Mouse (Mus musculus) frontal cortex, postnatal 10 days (tissue): Measurements from ENCODE around the gene Xirp2.
"Not testable (repeated sequence)": the region's sequence is repeated elsewhere in the genome, so short reads cannot be mapped to it uniquely, and the experiment has no call there.

ENCODE experiments used
- DNase-seq, 2 experiments: peaks; one replicate each; pipeline ENCODE4 v3.0.0; 2022; ENCODE audit warnings: low spot score in 2 of 2, mixed read lengths in 1 of 2

The Xirp2 gene

DNA sequence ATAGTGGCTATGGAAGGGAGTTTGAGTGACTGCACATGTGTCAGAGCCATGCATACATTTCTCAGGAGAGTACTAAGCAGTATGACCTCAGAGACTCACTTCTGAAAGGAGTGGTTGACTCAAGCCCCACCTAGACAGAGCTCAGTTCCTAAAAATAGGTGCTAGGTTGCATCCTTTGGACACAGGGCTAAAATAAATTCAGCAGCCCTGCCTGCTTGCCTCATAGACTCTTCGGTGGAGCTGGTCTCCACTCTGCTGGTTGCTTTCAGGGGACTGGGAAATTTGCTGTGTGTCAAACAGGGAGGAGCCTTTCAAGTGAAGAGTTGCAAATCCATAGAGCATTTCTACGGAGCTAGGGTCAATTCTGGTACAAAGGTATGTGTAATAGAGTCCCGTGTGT lies at the start of gene Xirp2:
Gene Xirp2, plus strand, starts transcription at position 223 of the 400 bp plus-strand sequence.
- DNase-seq = no peak

DNA sequence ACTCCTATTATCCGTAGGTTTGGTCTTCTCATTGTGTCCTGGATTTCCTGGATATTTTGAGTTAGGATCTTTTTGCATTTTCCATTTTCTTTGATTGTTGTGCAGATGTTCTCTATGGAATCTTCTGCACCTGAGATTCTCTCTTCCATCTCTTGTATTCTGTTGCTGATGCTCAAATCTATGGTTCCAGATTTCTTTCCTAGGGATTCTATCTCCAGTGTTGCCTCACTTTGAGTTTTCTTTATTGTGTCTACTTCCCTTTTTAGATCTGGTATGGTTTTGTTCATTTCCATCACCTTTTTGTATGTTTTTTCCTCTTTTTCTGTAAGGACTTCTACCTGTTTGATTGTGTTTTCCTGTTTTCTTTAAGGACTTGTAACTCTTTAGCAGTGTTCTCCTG lies 32.4 kb upstream of the Xirp2 start, which contains the start of gene Gm21830:
Gene Gm21830, plus strand, starts transcription at position 301 of the 400 bp plus-strand sequence.
- not testable (repeated sequence) for DNase-seq

GRCm38 (mm10) chr2:67420853-67421252 lies 24.9 kb upstream of the Xirp2 start:
- DNase-seq = no peak

GRCm38 (mm10) chr2:67422799-67423198 lies 23.0 kb upstream of the Xirp2 start:
- DNase-seq = no peak

- DNase-seq = no peak
Measured at GRCm38 (mm10) chr2:67433081-67433480, 12.7 kb upstream of the Xirp2 start, which contains the start of gene Gm26727. TSS of gene Gm26727 (minus strand) at chr2:67433181.

DNA sequence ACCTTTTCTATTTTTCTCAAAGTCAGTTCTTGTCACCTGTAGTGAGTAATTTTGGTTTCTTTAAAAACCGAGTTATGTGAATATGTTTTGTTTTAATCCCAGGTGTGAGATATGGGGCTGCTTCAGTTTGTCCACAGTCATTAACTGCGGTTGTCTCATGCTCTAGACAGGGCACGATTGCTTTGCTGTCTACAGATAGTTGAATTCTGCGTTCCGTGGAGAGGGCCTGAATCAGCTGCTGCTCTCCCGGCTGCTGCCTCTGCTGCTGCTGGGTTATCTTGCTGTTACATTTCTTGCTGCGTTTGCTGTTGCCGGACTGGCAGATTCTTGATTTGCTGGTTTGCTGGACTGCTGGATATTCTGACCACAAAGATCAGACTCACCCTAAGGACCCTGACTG lies 7.5 kb upstream of the Xirp2 start:
- no peak for DNase-seq

- DNase-seq = no peak
Measured at GRCm38 (mm10) chr2:67446772-67447171, 970 bp downstream of the Xirp2 start.

- DNase-seq = peak; percentile 4 to 17
Measured at GRCm38 (mm10) chr2:67447206-67447605, 1.4 kb downstream of the Xirp2 start.

GRCm38 (mm10) chr2:67460857-67461256 lies 15.1 kb downstream of the Xirp2 start:
- no peak for DNase-seq

GRCm38 (mm10) chr2:67467036-67467435 lies 21.2 kb downstream of the Xirp2 start:
- DNase-seq = no peak

GRCm38 (mm10) chr2:67470030-67470429 lies 24.2 kb downstream of the Xirp2 start:
- DNase-seq = not testable (repeated sequence)

GRCm38 (mm10) chr2:67477753-67478152 lies 32.0 kb downstream of the Xirp2 start:
- DNase-seq = peak in 1 of 2 experiments; percentile 24

DNA sequence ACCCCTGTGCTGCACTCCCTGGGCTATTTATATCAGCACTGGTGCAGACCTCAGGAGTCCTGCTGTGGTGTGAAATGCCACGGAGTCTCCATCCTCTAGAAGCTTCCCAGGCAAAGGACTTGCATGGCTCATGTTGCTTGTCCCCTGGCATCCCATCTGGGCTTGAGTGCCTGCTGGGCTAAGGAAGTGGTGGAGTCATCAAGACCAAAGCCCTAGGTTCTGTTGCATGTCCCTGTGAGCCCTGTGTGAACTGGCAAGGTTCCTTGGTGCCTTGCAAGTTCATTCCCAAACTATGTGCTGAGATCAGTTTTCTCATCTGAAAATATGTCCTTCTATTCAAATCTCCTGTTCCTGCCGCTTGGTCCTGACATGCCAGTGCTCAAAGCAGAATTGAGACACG lies 35.2 kb downstream of the Xirp2 start:
- DNase-seq = no peak

DNA sequence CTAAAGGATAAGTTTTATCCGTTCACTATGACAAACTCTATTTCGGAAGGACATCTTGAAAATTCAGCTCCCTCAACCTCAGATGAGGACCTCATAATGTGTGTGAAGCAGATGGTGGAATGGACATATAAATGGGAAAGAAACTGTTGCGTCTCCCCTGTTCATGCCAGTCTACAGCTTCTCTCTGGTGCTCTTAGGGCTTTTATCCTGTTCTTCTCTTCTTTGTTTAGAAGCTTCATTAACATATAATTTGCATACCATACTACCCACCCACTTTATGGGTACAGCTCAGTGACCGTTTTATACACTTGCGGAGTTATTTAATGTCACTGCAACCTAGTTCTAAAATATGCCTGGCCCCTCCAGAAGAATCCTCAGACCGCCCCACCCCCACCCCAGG lies 40.9 kb downstream of the Xirp2 start:
- DNase-seq = no peak

GRCm38 (mm10) chr2:67487162-67487561 lies 41.4 kb downstream of the Xirp2 start:
- DNase-seq = peak; percentile 12 to 13

- no peak for DNase-seq
Measured at GRCm38 (mm10) chr2:67488465-67489127, 42.8 kb downstream of the Xirp2 start.

- no peak for DNase-seq
Measured at GRCm38 (mm10) chr2:67489128-67489492, 43.3 kb downstream of the Xirp2 start.

DNA sequence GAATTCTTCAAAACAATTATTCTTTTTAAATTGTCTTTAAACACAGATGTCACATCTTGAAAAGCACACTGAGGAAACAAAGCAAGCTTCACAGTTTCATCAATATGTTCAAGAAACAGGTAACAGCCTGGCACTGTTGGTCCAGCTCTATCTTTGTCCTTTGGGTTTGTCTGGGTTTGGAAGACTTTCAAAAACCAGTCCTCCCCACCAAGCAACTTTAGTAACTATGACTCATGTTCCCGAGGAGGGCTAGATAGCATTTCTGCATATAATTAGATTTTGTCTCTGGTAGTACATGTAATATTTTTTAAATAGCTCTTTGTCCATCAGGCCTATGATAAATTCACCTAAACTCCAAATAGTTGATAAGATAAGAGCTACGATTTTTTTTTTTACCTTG lies 59.7 kb downstream of the Xirp2 start:
- no peak for DNase-seq

GRCm38 (mm10) chr2:67516405-67516804 lies 70.6 kb downstream of the Xirp2 start:
- DNase-seq = peak in 1 of 2 experiments; percentile 5

DNA sequence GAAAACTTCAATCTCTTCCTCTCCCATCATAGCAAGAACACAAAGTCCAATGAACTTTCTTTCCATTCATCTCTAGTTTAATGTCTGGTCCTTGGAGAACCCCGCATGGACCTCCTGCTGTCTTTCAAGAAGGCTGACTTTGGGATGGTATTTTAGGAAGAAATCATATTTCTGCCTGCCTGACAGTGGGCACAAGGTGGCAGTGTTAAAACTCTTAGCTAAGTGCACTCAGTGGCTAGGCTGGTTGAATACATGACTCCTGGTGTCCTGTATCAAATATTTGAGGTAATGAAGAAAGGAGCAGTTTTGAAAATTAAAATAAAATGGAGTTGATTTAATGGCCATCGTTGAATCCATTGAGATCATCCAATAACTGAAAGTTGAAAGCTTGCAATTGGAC lies 89.5 kb downstream of the Xirp2 start:
- no peak for DNase-seq

GRCm38 (mm10) chr2:67539426-67539825 lies 93.6 kb downstream of the Xirp2 start:
- DNase-seq = no peak

GRCm38 (mm10) chr2:67541957-67542696 lies 96.3 kb downstream of the Xirp2 start:
- DNase-seq = no peak

GRCm38 (mm10) chr2:67544426-67544825 lies 98.6 kb downstream of the Xirp2 start:
- no peak for DNase-seq
